Mouse (Mus musculus): ENCODE measurements at regions not wholly inside any gene's neighbourhood (a gene's known extent, or its start where the extent isn't known, plus 50 kb on each side); places are given as distances from the start of the nearest gene placed in this dataset.

- TF ChIP-seq POLR2A (IDR thresholded peaks at IDR 0.05; ENCODE audit: insufficient read depth, low read depth, low read length) (no peak), CTCF (IDR thresholded peaks at IDR 0.05) (no peak)
These were observed 75.0 kb downstream of the Thnsl2 start for GRCm38 (mm10) chr6:71069229-71069628.
